Mouse (Mus musculus): Measurements from ENCODE around the gene Ms4a18. TPM values are rescaled to one million over a fixed set of nuclear protein-coding genes. Genes with fewer than 3 reads are reported as not detected.

The Ms4a18 gene
- polyA plus RNA-seq, 1 experiment = not detected

DNA sequence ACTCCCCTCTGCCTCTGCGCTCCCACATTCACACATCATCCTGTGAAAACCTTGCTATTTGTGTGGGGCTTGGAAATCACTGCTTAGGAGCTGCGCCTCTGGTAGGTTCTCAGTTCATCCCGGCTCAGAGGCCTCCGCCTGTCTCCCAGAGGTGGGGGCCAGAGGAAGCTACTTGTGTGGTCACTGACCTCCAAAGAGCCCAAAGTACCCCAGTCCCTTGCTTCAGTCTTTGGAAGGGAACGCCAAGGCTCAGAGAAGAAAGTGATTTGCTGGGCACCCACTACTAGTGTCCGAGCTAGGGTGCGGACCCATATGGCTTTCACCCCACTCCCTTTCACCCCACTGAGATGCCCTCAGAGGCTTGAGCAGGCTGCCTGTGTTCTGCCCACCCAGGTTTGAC lies 24.7 kb downstream of the Ms4a18 start, which contains the start of gene Ms4a15:
TSS of gene Ms4a15 (minus strand) at position 101 of the 400 bp plus-strand sequence.
- H3K27ac ChIP-seq (ENCODE audit: insufficient read depth, low read length) = no peak within 1 kb of the TSS
- H3K36me3 ChIP-seq (ENCODE audit: control insufficient read depth, insufficient read depth, low read length, poor library complexity, severe bottlenecking) = no peaks in the 10 kb centered on the region
- H3K4me3 ChIP-seq (ENCODE audit: low read depth, low read length) = no peak within 1 kb of the TSS
- H3K9ac ChIP-seq (ENCODE audit: low read depth, poor library complexity, severe bottlenecking) = no peak within 1 kb of the TSS
- TF ChIP-seq CTCF (IDR thresholded peaks at IDR 0.05; ENCODE audit: low read depth, low read length) (no peak), POLR2A (IDR thresholded peaks at IDR 0.05; ENCODE audit: insufficient read depth, low read length) (no peak), EP300 (IDR thresholded peaks at IDR 0.05; ENCODE audit: insufficient read depth, low read depth, low read length) (no peak)
- no peaks in the 10 kb centered on the region for H3K4me1 ChIP-seq (ENCODE audit: control insufficient read depth, insufficient read depth, low read length)
- H3K9me3 ChIP-seq (replicated peaks; ENCODE audit: control insufficient read depth, insufficient read depth, low read length, poor library complexity, severe bottlenecking) = no peaks in the 10 kb centered on the region
- no peaks in the 10 kb centered on the region for H3K27me3 ChIP-seq (ENCODE audit: control insufficient read depth, insufficient read depth, low read length, poor library complexity, severe bottlenecking)

DNA sequence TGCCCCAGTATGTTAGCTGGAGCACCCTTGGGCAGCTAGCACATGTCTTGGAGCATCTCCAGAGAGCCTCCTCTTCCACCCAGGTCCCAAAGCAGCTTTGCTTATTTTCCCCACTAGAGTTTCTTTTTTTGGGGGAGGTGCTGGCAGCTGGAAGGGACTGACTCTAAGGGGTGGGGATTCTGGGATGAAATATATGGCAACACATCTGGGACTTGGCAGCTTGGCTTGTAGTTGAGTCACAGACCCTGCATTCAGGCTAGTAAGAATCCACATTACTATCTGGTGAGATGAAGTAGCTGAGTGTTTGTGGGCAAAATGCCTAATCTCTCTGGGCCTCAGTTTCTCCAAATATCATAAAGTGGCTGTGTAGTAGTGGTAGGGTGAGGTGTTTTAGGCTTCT lies 25.9 kb downstream of the Ms4a18 start:
- no peaks in the 10 kb centered on the region for H3K4me1 ChIP-seq (ENCODE audit: control insufficient read depth, insufficient read depth, low read length)
- no peak overlapping the region for H3K9ac ChIP-seq (ENCODE audit: low read depth, poor library complexity, severe bottlenecking)
- TF ChIP-seq CTCF (IDR thresholded peaks at IDR 0.05; ENCODE audit: low read depth, low read length) (no peak), EP300 (IDR thresholded peaks at IDR 0.05; ENCODE audit: insufficient read depth, low read depth, low read length) (no peak), POLR2A (IDR thresholded peaks at IDR 0.05; ENCODE audit: insufficient read depth, low read length) (no peak)
- H3K27me3 ChIP-seq (ENCODE audit: control insufficient read depth, insufficient read depth, low read length, poor library complexity, severe bottlenecking) = no peaks in the 10 kb centered on the region
- H3K36me3 ChIP-seq (ENCODE audit: control insufficient read depth, insufficient read depth, low read length, poor library complexity, severe bottlenecking) = no peaks in the 10 kb centered on the region
- no peak overlapping the region for H3K4me3 ChIP-seq (ENCODE audit: low read depth, low read length)
- no peaks in the 10 kb centered on the region for H3K9me3 ChIP-seq (replicated peaks; ENCODE audit: control insufficient read depth, insufficient read depth, low read length, poor library complexity, severe bottlenecking)
- H3K27ac ChIP-seq (ENCODE audit: insufficient read depth, low read length) = no peak overlapping the region

DNA sequence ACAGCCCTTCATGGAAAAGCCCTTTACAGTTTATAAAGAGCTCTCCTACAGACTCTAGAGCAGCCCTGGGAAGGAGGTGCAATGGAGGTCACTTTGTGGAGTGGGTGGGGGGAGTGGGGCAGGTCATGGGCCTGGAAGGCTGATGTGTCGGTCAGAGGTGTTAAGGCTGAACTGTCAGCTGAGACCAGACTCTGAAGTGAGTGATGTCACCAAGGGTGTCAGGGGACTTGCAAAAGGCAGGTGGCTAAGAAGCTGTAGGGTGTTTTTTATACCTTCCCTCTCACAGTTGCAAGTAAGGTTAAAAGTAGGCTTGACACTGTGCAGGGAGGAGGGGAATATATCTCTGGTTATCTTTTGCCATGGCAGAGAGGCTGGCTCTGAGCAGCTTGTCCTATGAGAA lies 27.1 kb downstream of the Ms4a18 start:
- Histone ChIP-seq H3K9me3 (replicated peaks; ENCODE audit: control insufficient read depth, insufficient read depth, low read length, poor library complexity, severe bottlenecking) (no peaks in the 10 kb centered on the region), H3K4me3 (ENCODE audit: low read depth, low read length) (no peak overlapping the region), H3K27me3 (ENCODE audit: control insufficient read depth, insufficient read depth, low read length, poor library complexity, severe bottlenecking) (no peaks in the 10 kb centered on the region), H3K36me3 (ENCODE audit: control insufficient read depth, insufficient read depth, low read length, poor library complexity, severe bottlenecking) (no peaks in the 10 kb centered on the region), H3K9ac (ENCODE audit: low read depth, poor library complexity, severe bottlenecking) (no peak overlapping the region), H3K27ac (ENCODE audit: insufficient read depth, low read length) (no peak overlapping the region), H3K4me1 (ENCODE audit: control insufficient read depth, insufficient read depth, low read length) (no peaks in the 10 kb centered on the region)
- TF ChIP-seq EP300 (IDR thresholded peaks at IDR 0.05; ENCODE audit: insufficient read depth, low read depth, low read length) = no peak
- no peak for TF ChIP-seq POLR2A (IDR thresholded peaks at IDR 0.05; ENCODE audit: insufficient read depth, low read length)
- TF ChIP-seq CTCF (IDR thresholded peaks at IDR 0.05; ENCODE audit: low read depth, low read length) = no peak

DNA sequence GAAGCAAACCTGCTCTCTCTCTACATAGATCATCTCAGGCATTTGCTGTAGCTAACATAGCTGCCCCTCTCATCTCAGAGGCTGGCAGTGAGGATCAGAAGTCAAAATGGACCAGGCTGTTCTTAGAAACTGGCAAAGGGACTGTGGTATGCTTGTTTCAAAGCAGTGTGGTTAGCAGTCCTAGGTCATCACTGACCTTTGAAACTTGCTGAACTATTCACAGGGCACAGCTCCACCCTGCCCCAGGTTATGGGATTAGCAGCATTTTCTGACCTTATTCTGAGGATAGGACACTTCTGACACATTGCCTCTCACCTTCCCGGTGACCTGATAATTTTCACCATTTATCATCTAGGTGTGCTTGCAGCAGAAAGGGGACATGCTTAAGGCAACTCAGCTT lies 29.3 kb downstream of the Ms4a18 start:
- Histone ChIP-seq H3K27me3 (ENCODE audit: control insufficient read depth, insufficient read depth, low read length, poor library complexity, severe bottlenecking) (no peaks in the 10 kb centered on the region), H3K9ac (ENCODE audit: low read depth, poor library complexity, severe bottlenecking) (no peak overlapping the region), H3K9me3 (replicated peaks; ENCODE audit: control insufficient read depth, insufficient read depth, low read length, poor library complexity, severe bottlenecking) (no peaks in the 10 kb centered on the region), H3K4me3 (ENCODE audit: low read depth, low read length) (no peak overlapping the region), H3K36me3 (ENCODE audit: control insufficient read depth, insufficient read depth, low read length, poor library complexity, severe bottlenecking) (no peaks in the 10 kb centered on the region), H3K4me1 (ENCODE audit: control insufficient read depth, insufficient read depth, low read length) (no peaks in the 10 kb centered on the region), H3K27ac (ENCODE audit: insufficient read depth, low read length) (no peak overlapping the region)
- TF ChIP-seq EP300 (IDR thresholded peaks at IDR 0.05; ENCODE audit: insufficient read depth, low read depth, low read length) (no peak), CTCF (IDR thresholded peaks at IDR 0.05; ENCODE audit: low read depth, low read length) (no peak), POLR2A (IDR thresholded peaks at IDR 0.05; ENCODE audit: insufficient read depth, low read length) (no peak)

DNA sequence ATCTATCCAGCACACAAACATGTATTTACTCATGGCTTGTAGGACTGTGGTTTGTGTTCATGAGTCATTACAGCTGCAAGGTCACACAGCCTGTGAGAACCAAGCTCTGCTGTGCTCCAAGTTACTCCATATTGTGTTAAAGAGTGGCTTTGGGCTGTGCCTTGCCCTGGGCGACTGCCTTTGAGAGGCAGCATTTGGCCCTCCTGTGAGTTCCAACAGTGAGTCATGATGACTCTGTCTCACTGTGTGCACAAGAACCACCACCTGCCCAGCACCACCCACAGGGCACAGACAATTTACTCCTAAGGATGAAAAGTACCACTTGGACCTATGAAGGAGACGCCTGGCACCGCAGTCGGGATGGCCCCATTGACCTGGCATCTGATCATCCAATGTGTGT lies 31.9 kb downstream of the Ms4a18 start:
- Histone ChIP-seq H3K4me3 (ENCODE audit: low read depth, low read length) (no peak overlapping the region), H3K36me3 (ENCODE audit: control insufficient read depth, insufficient read depth, low read length, poor library complexity, severe bottlenecking) (no peaks in the 10 kb centered on the region), H3K9me3 (replicated peaks; ENCODE audit: control insufficient read depth, insufficient read depth, low read length, poor library complexity, severe bottlenecking) (no peaks in the 10 kb centered on the region), H3K9ac (ENCODE audit: low read depth, poor library complexity, severe bottlenecking) (no peak overlapping the region), H3K27me3 (ENCODE audit: control insufficient read depth, insufficient read depth, low read length, poor library complexity, severe bottlenecking) (no peaks in the 10 kb centered on the region), H3K27ac (ENCODE audit: insufficient read depth, low read length) (no peak overlapping the region), H3K4me1 (ENCODE audit: control insufficient read depth, insufficient read depth, low read length) (no peaks in the 10 kb centered on the region)
- TF ChIP-seq POLR2A (IDR thresholded peaks at IDR 0.05; ENCODE audit: insufficient read depth, low read length) = no peak
- TF ChIP-seq CTCF (IDR thresholded peaks at IDR 0.05; ENCODE audit: low read depth, low read length) = no peak
- no peak for TF ChIP-seq EP300 (IDR thresholded peaks at IDR 0.05; ENCODE audit: insufficient read depth, low read depth, low read length)

DNA sequence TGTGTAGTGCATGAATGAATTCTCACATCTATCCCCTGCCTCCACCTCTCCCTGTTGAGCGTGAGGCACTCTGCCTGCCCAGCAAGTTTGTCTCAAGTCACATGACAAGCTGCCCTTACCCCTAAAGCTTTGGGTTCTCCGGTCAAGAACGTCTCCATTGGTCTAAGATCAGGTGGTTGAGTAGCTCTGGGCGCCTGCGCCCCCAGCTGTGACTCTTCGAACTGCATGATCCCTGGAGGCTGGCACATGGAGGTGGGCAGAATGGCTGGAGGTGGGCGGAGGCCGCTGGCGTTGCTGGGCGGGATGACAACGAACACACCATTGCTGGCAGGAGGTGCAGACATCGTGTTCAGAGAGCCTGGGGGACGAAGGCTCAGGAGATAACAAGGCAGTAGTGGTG lies 33.3 kb downstream of the Ms4a18 start:
- Histone ChIP-seq H3K9ac (ENCODE audit: low read depth, poor library complexity, severe bottlenecking) (no peak overlapping the region), H3K27ac (ENCODE audit: insufficient read depth, low read length) (no peak overlapping the region), H3K4me3 (ENCODE audit: low read depth, low read length) (no peak overlapping the region), H3K9me3 (replicated peaks; ENCODE audit: control insufficient read depth, insufficient read depth, low read length, poor library complexity, severe bottlenecking) (no peaks in the 10 kb centered on the region), H3K36me3 (ENCODE audit: control insufficient read depth, insufficient read depth, low read length, poor library complexity, severe bottlenecking) (no peaks in the 10 kb centered on the region), H3K27me3 (ENCODE audit: control insufficient read depth, insufficient read depth, low read length, poor library complexity, severe bottlenecking) (no peaks in the 10 kb centered on the region), H3K4me1 (ENCODE audit: control insufficient read depth, insufficient read depth, low read length) (no peaks in the 10 kb centered on the region)
- TF ChIP-seq POLR2A (IDR thresholded peaks at IDR 0.05; ENCODE audit: insufficient read depth, low read length) (no peak), CTCF (IDR thresholded peaks at IDR 0.05; ENCODE audit: low read depth, low read length) (peak; percentile 13), EP300 (IDR thresholded peaks at IDR 0.05; ENCODE audit: insufficient read depth, low read depth, low read length) (no peak)
